Mouse (Mus musculus) ES-E14 (cell line): ENCODE data around the gene Rpp21. TPM values are rescaled to one million over a fixed set of nuclear protein-coding genes. Genes with fewer than 3 reads are reported as not detected.

Source experiments
- DNase-seq: peaks from one replicate; pipeline ENCODE4 v3.0.0-alpha.2; 2013; ENCODE audit warnings: low read depth, low spot score
- H3K27ac ChIP-seq: 2 replicates; pipeline ENCODE4 v1.5.1; 2012; ENCODE audit warnings: low read depth, mild to moderate bottlenecking, low read length, moderate library complexity, mixed read lengths; ENCODE audit not compliant: poor library complexity, insufficient read depth, severe bottlenecking
- H3K36me3 ChIP-seq: 2 replicates; pipeline ENCODE4 v1.6.1; 2012; ENCODE audit warnings: mild to moderate bottlenecking, low read length, moderate library complexity, mixed read lengths; ENCODE audit not compliant: control insufficient read depth, poor library complexity, insufficient read depth, severe bottlenecking
- H3K4me1 ChIP-seq, 2 experiments: fragments of 150-350 bp in 1 of 2; sonication (generic) in 1 of 2; 2 replicates each; pipeline ENCODE4 v1.6.1; 2012; ENCODE audit warnings: low read length in 2 of 2, mild to moderate bottlenecking in 1 of 2, mixed read lengths in 1 of 2; ENCODE audit not compliant: control insufficient read depth in 2 of 2, insufficient read depth in 2 of 2, poor library complexity in 1 of 2
- H3K4me3 ChIP-seq, 2 experiments: fragments of 150-350 bp in 1 of 2; sonication (generic) in 1 of 2; 2 replicates each; pipeline ENCODE4 v1.5.1; 2012; ENCODE audit warnings: low read length in 2 of 2, low read depth in 1 of 2, mild to moderate bottlenecking in 1 of 2, mixed read lengths in 1 of 2; ENCODE audit not compliant: insufficient read depth in 1 of 2, poor library complexity in 1 of 2, severe bottlenecking in 1 of 2
- H3K9ac ChIP-seq: 2 replicates; pipeline ENCODE4 v1.6.1; 2012; ENCODE audit warnings: low read depth, mild to moderate bottlenecking, low read length, mixed read lengths; ENCODE audit not compliant: poor library complexity, insufficient read depth, severe bottlenecking
- H3K9me3 ChIP-seq: fragments of 150-350 bp; sonication (generic); 2 replicates; pipeline ENCODE4 v1.6.1; 2012; ENCODE audit warnings: low read depth, mild to moderate bottlenecking, low read length; ENCODE audit not compliant: control insufficient read depth, insufficient read depth
- CHD2 ChIP-seq: IDR thresholded peaks from 2 replicates; pipeline ENCODE4 v1.6.1; 2014; ENCODE audit warnings: mild to moderate bottlenecking, low read depth, low read length, inconsistent platforms
- HCFC1 ChIP-seq: IDR thresholded peaks from 2 replicates; pipeline ENCODE4 v1.6.1; 2012; ENCODE audit warnings: low read length, inconsistent platforms, borderline replicate concordance; ENCODE audit not compliant: insufficient read depth
- MAFK ChIP-seq: IDR thresholded peaks from 2 replicates; pipeline ENCODE4 v1.6.1; 2014; ENCODE audit warnings: mild to moderate bottlenecking, low read depth, low read length, inconsistent platforms; ENCODE audit not compliant: insufficient read depth
- ZC3H11A ChIP-seq: IDR thresholded peaks from 2 replicates; pipeline ENCODE4 v1.6.1; 2012; ENCODE audit warnings: low read depth, mild to moderate bottlenecking, inconsistent platforms, low read length, borderline replicate concordance
- ZNF384 ChIP-seq: IDR thresholded peaks from 2 replicates; pipeline ENCODE4 v1.6.1; 2012; ENCODE audit warnings: low read depth, low read length, inconsistent platforms
- in situ Hi-C, 2 experiments: fragments of 600-800 bp; cut with MboI; formaldehyde crosslinking; loops; one replicate each; pipeline ENCODE4 v1.15.1; 2025; ENCODE audit warnings: low sequenced_read_pairs in 2 of 2, inconsistent platforms in 1 of 2; ENCODE audit not compliant: unreplicated experiment in 2 of 2
- total RNA-seq: library from RNA; depleted of rRNA; stranded (reverse); fragments of 300-350 nt; gene quantifications from 2 replicates; pipeline ENCODE4 v1.2.3, GENCODE M21; 2012

Rpp21 gene
- total RNA-seq, 1 experiment, result 45.2 TPM

- no peaks in the 10 kb centered on the region for H3K36me3 ChIP-seq
- no peak for TF ChIP-seq HCFC1
- H3K4me3 ChIP-seq, result no peak overlapping the region
- in situ Hi-C loops, result no loop called here
- H3K9me3 ChIP-seq, result no peaks in the 10 kb centered on the region
- no peak overlapping the region for H3K9ac ChIP-seq
- H3K4me1 ChIP-seq, result no peaks in the 10 kb centered on the region
- DNase-seq, result no peak
- H3K27ac ChIP-seq, result no peak overlapping the region
Measured at GRCm38 (mm10) chr17:36229046-36229445, 28.8 kb downstream of the Rpp21 start.

- Histone ChIP-seq H3K27ac (no peak overlapping the region), H3K4me1 (no peaks in the 10 kb centered on the region), H3K9ac (no peak overlapping the region), H3K36me3 (no peaks in the 10 kb centered on the region), H3K9me3 (no peaks in the 10 kb centered on the region), H3K4me3 (no peak overlapping the region)
- TF ChIP-seq MAFK, result no peak
- TF ChIP-seq HCFC1, result no peak
- TF ChIP-seq ZC3H11A, result no peak
- TF ChIP-seq ZNF384, result no peak
- no peak for TF ChIP-seq CHD2
- in situ Hi-C loops, result no loop called here
- no peak for DNase-seq
Measured at GRCm38 (mm10) chr17:36226921-36227320, 30.9 kb downstream of the Rpp21 start.

GRCm38 (mm10) chr17:36225231-36225824, 32.5 kb downstream of the Rpp21 start:
- no peak for DNase-seq
- in situ Hi-C loops, result no loop called here
- no peaks in the 10 kb centered on the region for H3K9me3 ChIP-seq
- H3K9ac ChIP-seq, result no peak overlapping the region
- TF ChIP-seq MAFK (no peak), ZNF384 (no peak), HCFC1 (no peak), ZC3H11A (no peak), CHD2 (no peak)
- no peak overlapping the region; a peak in 1 of 4 replicates for H3K4me3 ChIP-seq
- H3K4me1 ChIP-seq, result no peaks in the 10 kb centered on the region
- no peaks in the 10 kb centered on the region for H3K36me3 ChIP-seq
- no peak overlapping the region for H3K27ac ChIP-seq

GRCm38 (mm10) chr17:36224451-36224850, 33.4 kb downstream of the Rpp21 start:
- DNase-seq, result no peak
- Histone ChIP-seq H3K27ac (no peak overlapping the region), H3K4me1 (no peaks in the 10 kb centered on the region), H3K9ac (no peak overlapping the region), H3K36me3 (no peaks in the 10 kb centered on the region), H3K9me3 (no peaks in the 10 kb centered on the region), H3K4me3 (no peak overlapping the region)
- TF ChIP-seq ZC3H11A (no peak), CHD2 (no peak), HCFC1 (no peak), ZNF384 (no peak), MAFK (no peak)
- in situ Hi-C loops, result no loop called here

GRCm38 (mm10) chr17:36218594-36219155, 39.2 kb downstream of the Rpp21 start:
- Histone ChIP-seq H3K36me3 (no peaks in the 10 kb centered on the region), H3K9me3 (no peaks in the 10 kb centered on the region), H3K9ac (no peak overlapping the region), H3K4me3 (no peak overlapping the region), H3K4me1 (no peaks in the 10 kb centered on the region), H3K27ac (no peak overlapping the region)
- TF ChIP-seq CHD2 (no peak), ZNF384 (no peak), HCFC1 (no peak), ZC3H11A (no peak), MAFK (no peak)
- in situ Hi-C loops, result no loop called here
- no peak for DNase-seq
